In genomic region chr15:23046127-23046785, GRCm38 (mm10) we compare ENCODE assay signal across 16 mouse cellular contexts.
DNase-seq lines count a peak whose midpoint lies in the region; ATAC-seq and TF ChIP-seq lines count a peak whose summit lies in the region.
"Had no signal": no experiment of that assay in that cellular context is flagged by ENCODE, and none has a peak within 500 bp of the region (broad histone marks: within the 10 kb centered on the region; RNA-seq: fewer than 3 reads in every experiment).

No protein-coding gene starts in this region.

- TF ChIP-seq CTCF in stomach, postnatal 0 days (IDR thresholded peaks at IDR 0.05; ENCODE audit: low read depth): peak; percentile 22; the same call in 1 of the 2 replicates

- no peaks in the 10 kb centered on the region for H3K4me1 ChIP-seq in midbrain, embryonic 12.5 days
- no peaks in the 10 kb centered on the region for H3K4me1 ChIP-seq in midbrain, embryonic 13.5 days (replicated peaks)
- H3K4me1 ChIP-seq in stomach, postnatal 0 days (replicated peaks; ENCODE audit: control insufficient read depth, insufficient read depth): no peaks in the 10 kb centered on the region
- no peaks in the 10 kb centered on the region for H3K4me1 ChIP-seq in hindbrain, embryonic 14.5 days (replicated peaks; ENCODE audit: control insufficient read depth, insufficient read depth, low read length)
- H3K4me1 ChIP-seq: midbrain, embryonic 15.5 days; neural tube, embryonic 13.5 days had no signal

- no peak overlapping the region for H3K4me2 ChIP-seq in midbrain, embryonic 12.5 days (replicated peaks)
- H3K4me2 ChIP-seq in midbrain, embryonic 13.5 days (replicated peaks): no peak overlapping the region
- no peak overlapping the region for H3K4me2 ChIP-seq in stomach, postnatal 0 days (replicated peaks; ENCODE audit: low read depth)
- H3K4me2 ChIP-seq in hindbrain, embryonic 14.5 days (replicated peaks): no peak overlapping the region
- H3K4me2 ChIP-seq: midbrain, embryonic 15.5 days; neural tube, embryonic 13.5 days had no signal

- peak; percentile 84 for ATAC-seq in cerebellum, adult (ENCODE audit: insufficient number of reproducible peaks, low FRiP score, low TSS enrichment)
- ATAC-seq in midbrain, embryonic 12.5 days (ENCODE audit: low FRiP score, low read depth): 0 out of 2 replicates have a peak, but pooled peaks have one; percentile 16
- no peak for ATAC-seq in midbrain, embryonic 13.5 days
- no peak for ATAC-seq in stomach, postnatal 0 days (ENCODE audit: low FRiP score, low TSS enrichment)
- no peak for ATAC-seq in hindbrain, embryonic 14.5 days (ENCODE audit: low FRiP score)
- ATAC-seq: forebrain, embryonic 16.5 days; midbrain, embryonic 15.5 days had no signal

- no peak for DNase-seq in cerebellum, postnatal 4 days (ENCODE audit: low spot score in 2 of 2)
- peak; percentile 68 for DNase-seq in cerebellum, adult 9-10 months
- no peak for DNase-seq in stomach, postnatal 0 days (ENCODE audit: low spot score)
- no peak for DNase-seq in layer of hippocampus, adult 8-10 months (ENCODE audit: low spot score in 2 of 2)
- DNase-seq in hindbrain, embryonic 14.5 days (ENCODE audit: low spot score): no peak
- DNase-seq: adrenal gland, adult 2 months; gastrocnemius, postnatal 10 days; lung, postnatal 4 days; right cerebral cortex, adult 18-20 months had no signal

- no peak for TF ChIP-seq EP300 in stomach, postnatal 0 days (optimal IDR thresholded peaks at IDR 0.05)

- H3K9ac ChIP-seq in midbrain, embryonic 12.5 days (replicated peaks): no peak overlapping the region
- no peak overlapping the region for H3K9ac ChIP-seq in midbrain, embryonic 13.5 days (replicated peaks)
- no peak overlapping the region for H3K9ac ChIP-seq in stomach, postnatal 0 days (ENCODE audit: low read length)
- no peak overlapping the region for H3K9ac ChIP-seq in hindbrain, embryonic 14.5 days
- H3K9ac ChIP-seq: midbrain, embryonic 15.5 days; neural tube, embryonic 13.5 days had no signal

- WGBS in midbrain, embryonic 12.5 days: 88% methylated on average over 4 of the region's 4 CpGs
- 84% methylated on average over 4 of the region's 4 CpGs for WGBS in midbrain, embryonic 13.5 days
- 75% methylated on average over 4 of the region's 4 CpGs for WGBS in stomach, postnatal 0 days
- 79% methylated on average over 4 of the region's 4 CpGs for WGBS in hindbrain, embryonic 14.5 days

- no peaks in the 10 kb centered on the region for H3K9me3 ChIP-seq in midbrain, embryonic 12.5 days
- no peaks in the 10 kb centered on the region for H3K9me3 ChIP-seq in midbrain, embryonic 13.5 days
- no peaks in the 10 kb centered on the region for H3K9me3 ChIP-seq in stomach, postnatal 0 days (ENCODE audit: control insufficient read depth, low read length)
- no peaks in the 10 kb centered on the region for H3K9me3 ChIP-seq in hindbrain, embryonic 14.5 days (ENCODE audit: control insufficient read depth, low read length)
- H3K9me3 ChIP-seq: midbrain, embryonic 15.5 days; neural tube, embryonic 13.5 days had no signal

- H3K36me3 ChIP-seq in midbrain, embryonic 12.5 days: no peaks in the 10 kb centered on the region
- no peaks in the 10 kb centered on the region for H3K36me3 ChIP-seq in midbrain, embryonic 13.5 days
- H3K36me3 ChIP-seq in stomach, postnatal 0 days (ENCODE audit: control insufficient read depth, insufficient read depth, low read length): no peaks in the 10 kb centered on the region
- no peaks in the 10 kb centered on the region for H3K36me3 ChIP-seq in hindbrain, embryonic 14.5 days (replicated peaks; ENCODE audit: control insufficient read depth, insufficient read depth)
- H3K36me3 ChIP-seq: midbrain, embryonic 15.5 days; neural tube, embryonic 13.5 days had no signal

- no peak overlapping the region for H3K4me3 ChIP-seq in midbrain, embryonic 12.5 days
- H3K4me3 ChIP-seq in midbrain, embryonic 13.5 days (replicated peaks): no peak overlapping the region
- H3K4me3 ChIP-seq in stomach, postnatal 0 days (ENCODE audit: low read depth, low read length): no peak overlapping the region
- no peak overlapping the region for H3K4me3 ChIP-seq in hindbrain, embryonic 14.5 days (replicated peaks; ENCODE audit: low read length)
- H3K4me3 ChIP-seq: erythroblast, embryonic 14.5 days; midbrain, embryonic 15.5 days; neural tube, embryonic 13.5 days had no signal

- no peak overlapping the region for H3K27ac ChIP-seq in midbrain, embryonic 12.5 days (replicated peaks)
- no peak overlapping the region for H3K27ac ChIP-seq in midbrain, embryonic 13.5 days
- no peak overlapping the region for H3K27ac ChIP-seq in stomach, postnatal 0 days (replicated peaks)
- no peak overlapping the region for H3K27ac ChIP-seq in hindbrain, embryonic 14.5 days
- H3K27ac ChIP-seq: midbrain, embryonic 15.5 days; neural tube, embryonic 13.5 days had no signal

- no peaks in the 10 kb centered on the region for H3K27me3 ChIP-seq in midbrain, embryonic 12.5 days
- no peaks in the 10 kb centered on the region for H3K27me3 ChIP-seq in midbrain, embryonic 13.5 days
- H3K27me3 ChIP-seq in stomach, postnatal 0 days (ENCODE audit: control insufficient read depth, insufficient read depth, low read length): no peaks in the 10 kb centered on the region
- no peaks in the 10 kb centered on the region for H3K27me3 ChIP-seq in hindbrain, embryonic 14.5 days (ENCODE audit: control insufficient read depth, insufficient read depth, low read length)
- H3K27me3 ChIP-seq: midbrain, embryonic 15.5 days; neural tube, embryonic 13.5 days had no signal

Comparison
In these comparisons a context has a peak if more than half of its experiments do, and no peak if none do; other contexts are left out.
1. ATAC-seq: peak in cerebellum, adult (single experiment) and midbrain, embryonic 12.5 days (single experiment); none in midbrain, embryonic 13.5 days (single experiment), stomach, postnatal 0 days (single experiment) and hindbrain, embryonic 14.5 days (single experiment).